Mouse (Mus musculus) testis, adult 10 weeks (tissue): Measurements from ENCODE around the gene Akirin1. TPM values are rescaled to one million over a fixed set of nuclear protein-coding genes. Genes with fewer than 3 reads are reported as not detected.

ENCODE experiments used
- polyA plus RNA-seq: library from polyadenylated mRNA; stranded (reverse); fragments of 350-450 nt; fragmentation: Illumina TruSeq; extraction: RNeasy Lipid Tissue Mini Kit (QIAGEN cat#74804); gene quantifications from one replicate; pipeline ENCODE4 v1.2.3, GENCODE M21; 2014; ENCODE audit warnings: low read depth, low replicate concordance

Akirin1 gene
- polyA plus RNA-seq: 126 TPM

DNA sequence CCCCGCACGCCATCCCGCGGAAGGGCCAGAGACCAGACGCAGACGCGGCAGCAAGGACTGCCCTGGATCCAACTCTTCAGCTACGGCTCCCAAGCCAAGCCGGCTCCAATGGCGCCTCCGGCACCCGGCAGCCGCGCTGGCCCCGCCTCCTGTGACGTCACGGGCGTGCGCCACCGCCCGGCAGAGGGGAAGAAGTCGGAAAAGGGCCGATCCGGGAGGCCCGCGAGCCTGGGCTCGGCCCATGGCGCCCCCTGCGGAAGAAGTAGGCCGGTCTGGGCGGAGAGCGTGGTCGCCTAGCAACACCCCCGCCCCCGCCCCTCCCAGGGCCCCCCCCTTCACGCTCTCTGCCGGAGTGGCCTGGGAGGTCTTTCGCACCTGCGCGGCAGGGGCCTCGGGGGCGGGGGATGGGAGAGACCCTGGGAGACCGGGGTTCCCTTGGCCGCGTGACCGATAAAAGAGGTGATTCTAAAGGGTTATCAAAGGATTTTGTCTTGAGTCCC is at the start of gene Akirin1:
TSS of gene Akirin1 (minus strand) at position 194 of the 500 bp plus-strand sequence.

DNA sequence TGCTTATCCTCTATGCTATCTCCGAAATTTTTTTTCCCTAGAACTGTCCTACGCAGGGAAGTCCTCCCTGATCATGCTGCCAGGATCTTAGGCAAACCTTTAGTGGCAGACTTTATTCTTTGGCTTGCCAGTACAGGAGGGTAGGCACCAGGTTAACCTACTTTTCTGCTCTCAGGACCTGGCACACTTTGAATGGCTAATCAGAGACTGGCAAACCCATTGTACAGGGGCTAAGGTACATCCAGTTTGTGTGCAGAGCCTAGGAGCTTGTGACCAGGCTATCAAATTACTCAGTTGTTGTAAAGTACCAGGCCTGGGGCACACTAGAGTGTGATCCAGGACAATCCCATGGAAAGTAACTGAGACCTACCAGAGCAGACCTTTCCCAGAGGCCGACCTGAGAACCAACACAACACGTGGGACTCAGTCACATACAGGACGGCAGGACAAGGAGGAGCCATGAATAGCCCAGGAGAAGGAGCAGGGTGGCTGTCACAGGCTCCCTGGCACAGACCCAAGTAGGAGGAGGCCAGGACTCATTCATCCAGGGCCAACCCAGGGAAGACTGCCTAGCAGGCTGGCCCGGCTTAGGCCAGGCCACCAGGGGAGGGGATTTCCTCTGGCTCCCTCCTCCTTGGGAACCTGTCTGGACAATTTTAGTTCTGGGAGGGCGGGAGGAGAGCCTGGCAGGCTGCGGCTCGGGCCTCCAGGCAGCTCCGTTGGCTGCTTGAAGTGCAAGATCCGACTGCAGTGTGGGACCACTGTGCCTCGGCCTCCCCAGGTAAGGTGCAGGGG is 37.2 kb upstream of the Akirin1 start, which contains the start of gene Rhbdl2:
TSS of gene Rhbdl2 (plus strand) at position 684 of the 795 bp plus-strand sequence.

DNA sequence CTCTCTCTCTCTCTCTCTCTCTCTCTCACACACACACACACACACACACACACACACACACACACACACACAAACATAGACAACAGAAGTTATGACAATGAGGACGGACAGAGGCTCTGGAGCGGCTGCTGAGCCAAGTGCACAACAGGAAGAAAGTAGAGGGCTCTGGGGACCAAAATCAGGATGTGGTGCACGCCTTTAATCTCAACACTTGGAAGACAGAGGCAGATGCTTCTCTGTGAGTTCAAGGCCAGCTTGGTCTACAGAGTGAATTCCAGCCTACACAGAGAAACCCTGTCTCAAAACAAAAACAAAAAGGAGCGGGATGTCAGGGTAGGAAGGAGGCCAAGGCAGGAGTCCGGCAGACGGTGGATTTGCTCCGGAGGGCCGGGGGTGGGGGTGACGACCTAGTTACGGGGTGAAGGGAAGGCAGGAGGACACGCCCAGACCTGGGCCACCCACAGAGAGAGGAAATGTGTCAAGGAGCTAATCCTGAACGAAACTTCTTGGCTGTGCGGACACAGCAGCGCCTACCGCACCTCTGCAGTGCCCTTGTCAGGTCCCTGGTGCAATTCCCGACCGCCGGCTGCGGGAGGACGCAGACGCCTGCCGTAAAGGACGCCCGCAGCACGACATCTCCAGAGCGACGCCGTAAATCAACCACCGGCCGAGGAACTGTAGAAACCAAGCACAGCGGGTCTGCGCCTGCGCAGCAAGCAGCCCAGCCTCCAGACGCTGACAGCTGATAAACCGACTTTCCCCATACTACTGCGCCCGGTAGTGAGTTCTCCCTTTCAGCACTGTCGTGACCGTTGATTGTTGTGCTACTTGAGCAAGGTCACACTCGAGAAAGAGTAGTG is 32.3 kb downstream of the Akirin1 start, which contains the start of gene Ndufs5:
TSS of gene Ndufs5 (minus strand) at position 629 of the 860 bp plus-strand sequence.

Other genes with a start within 250 kb of the Akirin1 start
- gene Macf1, start 66.0 kb downstream of the Akirin1 start, polyA plus RNA-seq: 82.0 TPM
- gene Ndufs5, start 32.1 kb downstream of the Akirin1 start, polyA plus RNA-seq: 29.3 TPM
- gene Rhbdl2, start 37.5 kb upstream of the Akirin1 start, polyA plus RNA-seq: 3.5 TPM
- gene 4933427I04Rik, start 109.3 kb upstream of the Akirin1 start, polyA plus RNA-seq: 94.7 TPM
- gene Mycbp, start 154.5 kb upstream of the Akirin1 start, polyA plus RNA-seq: 152 TPM
- 116 TPM for gene Rragc, start 167.1 kb upstream of the Akirin1 start, polyA plus RNA-seq
- not detected for gene 4930535I16Rik, start 167.7 kb upstream of the Akirin1 start, polyA plus RNA-seq